Mouse (Mus musculus) heart, postnatal 10 days (tissue): Measurements from ENCODE around the gene Pnkd. TPM values are rescaled to one million over a fixed set of nuclear protein-coding genes. Genes with fewer than 3 reads are reported as not detected.

ENCODE experiments used
- DNase-seq, 2 experiments: peaks; one replicate each; pipeline ENCODE4 v3.0.0; 2021
- intact Hi-C: fragments of 180-260 bp; cut with DNase I; formaldehyde crosslinking; loops from one replicate; pipeline ENCODE4 v1.15.1; 2025
- total RNA-seq, 2 experiments: library from RNA; stranded (reverse); gene quantifications; 2 replicates each; pipeline ENCODE4 v1.2.3; 2021

Pnkd gene
- total RNA-seq, 2 experiments from 2014 or later, result 205 to 211 TPM

- intact Hi-C loops, result no loop called here
- DNase-seq, result no peak
These were observed 96.9 kb downstream of the Pnkd start for GRCm38 (mm10) chr1:74381588-74382021.

- DNase-seq, result no peak
- intact Hi-C loops, result no loop called here
These were observed 98.7 kb downstream of the Pnkd start for GRCm38 (mm10) chr1:74383385-74383784.

- no peak for DNase-seq
- intact Hi-C loops, result no loop called here
These were observed 99.8 kb downstream of the Pnkd start for GRCm38 (mm10) chr1:74384525-74384924.

GRCm38 (mm10) chr1:74385064-74385463, 100.3 kb downstream of the Pnkd start:
- DNase-seq, result no peak
- intact Hi-C loops, result no loop called here

- DNase-seq, result no peak
- intact Hi-C loops, result no loop called here
These were observed 100.8 kb downstream of the Pnkd start for GRCm38 (mm10) chr1:74385531-74385930.

- intact Hi-C loops, result loop anchor here (2.0 kb wide), 2 partner anchors 18 to 74 kb away; no protein-coding TSS in a partner anchor
These were observed 101.6 kb downstream of the Pnkd start for GRCm38 (mm10) chr1:74386363-74386713.

GRCm38 (mm10) chr1:74386714-74387385, 102.1 kb downstream of the Pnkd start:
- peak; percentile 98 for DNase-seq
- intact Hi-C loops, result loop anchor here (2.0 kb wide), 2 partner anchors 18 to 74 kb away; no protein-coding TSS in a partner anchor

More at GRCm38 (mm10) chr1:74386363-74386713, 101.6 kb downstream of the Pnkd start:
- DNase-seq, result no peak

GRCm38 (mm10) chr1:74387386-74387988, 102.8 kb downstream of the Pnkd start:
- intact Hi-C loops, result loop anchor here (2.0 kb wide), 2 partner anchors 19 to 75 kb away; no protein-coding TSS in a partner anchor
- DNase-seq, result no peak

GRCm38 (mm10) chr1:74388398-74388920, 103.7 kb downstream of the Pnkd start:
- no peak for DNase-seq
- intact Hi-C loops, result no loop called here

GRCm38 (mm10) chr1:74389831-74390286, 105.1 kb downstream of the Pnkd start:
- intact Hi-C loops, result no loop called here
- peak; percentile 58 to 68 for DNase-seq

- peak; percentile 74 to 83 for DNase-seq
- intact Hi-C loops, result no loop called here
These were observed 105.7 kb downstream of the Pnkd start for GRCm38 (mm10) chr1:74390287-74390906.

GRCm38 (mm10) chr1:74390924-74391748, 106.4 kb downstream of the Pnkd start, which contains the start of gene Ctdsp1:
Gene Ctdsp1 (plus strand): TSS chr1:74391509.
- intact Hi-C loops, result no loop called here
- peak; percentile 99 for DNase-seq

- intact Hi-C loops, result no loop called here
- DNase-seq, result peak; percentile 88
These were observed 107.2 kb downstream of the Pnkd start for GRCm38 (mm10) chr1:74391844-74392441.

- intact Hi-C loops, result no loop called here
- peak in 1 of 2 experiments; percentile 29 for DNase-seq
These were observed 107.8 kb downstream of the Pnkd start for GRCm38 (mm10) chr1:74392446-74392994.

GRCm38 (mm10) chr1:74393010-74393409, 108.3 kb downstream of the Pnkd start:
- intact Hi-C loops, result no loop called here
- no peak for DNase-seq

GRCm38 (mm10) chr1:74393697-74394096, 109.0 kb downstream of the Pnkd start:
- intact Hi-C loops, result no loop called here
- no peak for DNase-seq

GRCm38 (mm10) chr1:74394311-74394710, 109.6 kb downstream of the Pnkd start:
- DNase-seq, result no peak
- intact Hi-C loops, result no loop called here

GRCm38 (mm10) chr1:74394858-74395257, 110.1 kb downstream of the Pnkd start:
- intact Hi-C loops, result no loop called here
- DNase-seq, result no peak

GRCm38 (mm10) chr1:74395290-74395689, 110.6 kb downstream of the Pnkd start:
- no peak for DNase-seq
- intact Hi-C loops, result no loop called here
